Mouse (Mus musculus) embryonic facial prominence, embryonic 11.5 days (tissue): ENCODE data around the gene Clhc1. TPM values are rescaled to one million over a fixed set of nuclear protein-coding genes. Genes with fewer than 3 reads are reported as not detected.

ENCODE experiments used
- ATAC-seq: fragments of 200-750 bp; cut with Nextera tagmentation; replicated peaks from 2 replicates; pipeline ENCODE4 v1.8.0; 2017; ENCODE audit warnings: low read depth; ENCODE audit not compliant: insufficient number of reproducible peaks, low FRiP score, low TSS enrichment
- DNase-seq: peaks from one replicate; pipeline ENCODE4 v3.0.0-alpha.2; 2015; ENCODE audit warnings: low spot score
- H3K27ac ChIP-seq: fragments of 300-500 bp; sonication (generic); replicated peaks from 2 replicates; pipeline ENCODE4 v1.5.1; 2014; ENCODE audit warnings: mild to moderate bottlenecking, low read depth, low read length, control low read depth
- H3K27me3 ChIP-seq: fragments of 300-500 bp; sonication (generic); 2 replicates; pipeline ENCODE4 v1.6.1; 2014; ENCODE audit warnings: mild to moderate bottlenecking, low read length, moderate library complexity, mixed read lengths; ENCODE audit not compliant: control insufficient read depth, insufficient read depth
- H3K36me3 ChIP-seq: fragments of 300-500 bp; sonication (generic); replicated peaks from 2 replicates; pipeline ENCODE4 v1.6.1; 2014; ENCODE audit warnings: low read depth, mild to moderate bottlenecking, low read length, moderate library complexity, mixed read lengths; ENCODE audit not compliant: control insufficient read depth, insufficient read depth
- H3K4me1 ChIP-seq: fragments of 300-500 bp; sonication (generic); 2 replicates; pipeline ENCODE4 v1.6.1; 2014; ENCODE audit warnings: low read length, mixed read lengths; ENCODE audit not compliant: control insufficient read depth, insufficient read depth
- H3K4me2 ChIP-seq: fragments of 300-500 bp; sonication (generic); 2 replicates; pipeline ENCODE4 v1.6.1; 2014; ENCODE audit warnings: low read depth, mild to moderate bottlenecking, control low read depth, low read length, moderate library complexity
- H3K4me3 ChIP-seq: fragments of 300-500 bp; sonication (generic); 2 replicates; pipeline ENCODE4 v1.5.1; 2014; ENCODE audit warnings: low read depth, low read length, control low read depth
- H3K9ac ChIP-seq: fragments of 300-500 bp; sonication (generic); replicated peaks from 2 replicates; pipeline ENCODE4 v1.6.1; 2014; ENCODE audit warnings: mild to moderate bottlenecking, control low read depth, low read length
- H3K9me3 ChIP-seq: fragments of 300-500 bp; sonication (generic); replicated peaks from 2 replicates; pipeline ENCODE4 v1.6.1; 2016; ENCODE audit warnings: mild to moderate bottlenecking, low read length, inconsistent platforms, mixed read lengths; ENCODE audit not compliant: control insufficient read depth
- WGBS: fragments of 180-500 bp; shearing (Covaris S2); extraction: QIAGEN DNeasy Blood & Tissue Kit; methylation state at CpG from one replicate; pipeline ENCODE4 v1.1.7; 2014; 5-methylcytosine and 5-hydroxymethylcytosine counted together
- polyA plus RNA-seq: library from polyadenylated mRNA; unstranded; fragments of >200 nt; fragmentation: Nextera tagmentation; extraction: Ambion mirVana; gene quantifications from 2 replicates; pipeline ENCODE4 v1.2.1, GENCODE M21; 2014

The Clhc1 gene
- polyA plus RNA-seq, 1 experiment from 2014 or later: not detected

DNA sequence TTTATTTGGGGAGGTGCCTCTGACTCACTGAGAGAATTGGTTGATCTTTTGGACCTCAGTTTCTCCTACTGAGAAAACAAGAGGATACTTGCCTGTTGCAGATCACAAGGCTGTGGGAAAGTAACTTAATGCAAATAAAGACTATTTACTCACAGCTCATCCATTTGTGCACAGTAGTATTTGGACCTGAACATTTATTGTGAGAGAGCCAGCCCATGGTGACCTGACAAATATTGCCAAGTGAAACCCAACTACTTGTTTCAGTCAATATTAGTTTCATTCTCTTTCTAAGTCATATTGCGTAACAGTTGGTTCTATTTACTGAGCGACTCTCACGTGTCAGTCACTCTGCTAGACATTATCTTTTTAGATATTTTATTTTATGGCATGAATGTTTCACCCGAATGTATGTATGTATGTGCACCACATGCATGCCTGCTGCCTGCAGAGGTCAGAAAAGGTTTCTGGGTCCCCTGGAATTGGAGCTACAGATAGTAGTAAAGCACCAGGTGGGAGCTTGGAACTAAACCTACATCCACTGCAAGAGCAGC, 65.5 kb downstream of the Clhc1 start:
- no peaks in the 10 kb centered on the region for H3K27me3 ChIP-seq
- ATAC-seq (no peak), DNase-seq (no peak)
- no peak overlapping the region for H3K9ac ChIP-seq
- H3K4me1 ChIP-seq: no peaks in the 10 kb centered on the region
- H3K4me3 ChIP-seq: no peak overlapping the region
- no peak overlapping the region for H3K4me2 ChIP-seq
- 91% methylated on average over 4 of the region's 4 CpGs for WGBS
- H3K27ac ChIP-seq: no peak overlapping the region
- no peaks in the 10 kb centered on the region for H3K9me3 ChIP-seq
- H3K36me3 ChIP-seq: no peaks in the 10 kb centered on the region

DNA sequence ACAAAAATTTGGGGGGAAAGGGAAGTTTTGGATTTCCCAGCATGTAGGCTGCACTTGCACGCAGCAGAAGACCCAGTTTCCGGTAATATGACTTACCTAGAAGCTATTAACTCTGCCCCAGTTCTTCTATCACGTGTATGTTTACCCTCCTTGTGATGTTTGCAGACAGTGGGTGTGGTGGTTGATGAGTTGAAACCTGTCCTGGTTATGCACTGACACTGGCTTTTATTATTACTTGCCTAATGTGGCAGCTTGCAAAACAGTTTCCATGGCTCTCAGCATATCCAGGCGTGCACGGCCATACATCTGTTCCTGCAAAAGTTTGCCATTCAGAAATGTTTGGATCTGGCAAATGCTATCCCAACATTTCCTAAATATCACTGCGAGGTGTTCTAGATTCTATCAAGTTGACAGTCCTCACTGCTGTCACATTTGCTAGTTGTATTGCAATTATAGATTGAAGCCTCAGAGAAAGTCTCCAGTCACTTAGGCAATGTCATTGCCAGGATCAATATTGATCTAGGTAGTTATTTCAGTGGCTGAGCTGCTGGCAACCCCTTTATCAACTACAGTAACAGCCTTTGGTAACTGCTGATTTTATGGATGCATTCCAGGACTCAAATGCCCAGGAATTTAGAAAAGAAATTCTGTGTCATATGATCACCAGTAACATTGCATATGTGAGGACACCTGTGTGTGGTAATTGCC, 66.6 kb downstream of the Clhc1 start:
- DNase-seq (no peak), ATAC-seq (no peak)
- H3K4me1 ChIP-seq: no peaks in the 10 kb centered on the region
- H3K4me3 ChIP-seq: no peak overlapping the region
- no peak overlapping the region for H3K4me2 ChIP-seq
- no peak overlapping the region for H3K27ac ChIP-seq
- no peaks in the 10 kb centered on the region for H3K9me3 ChIP-seq
- no peak overlapping the region for H3K9ac ChIP-seq
- H3K27me3 ChIP-seq: no peaks in the 10 kb centered on the region
- H3K36me3 ChIP-seq: no peaks in the 10 kb centered on the region
- 77% methylated on average over 6 of the region's 6 CpGs for WGBS

DNA sequence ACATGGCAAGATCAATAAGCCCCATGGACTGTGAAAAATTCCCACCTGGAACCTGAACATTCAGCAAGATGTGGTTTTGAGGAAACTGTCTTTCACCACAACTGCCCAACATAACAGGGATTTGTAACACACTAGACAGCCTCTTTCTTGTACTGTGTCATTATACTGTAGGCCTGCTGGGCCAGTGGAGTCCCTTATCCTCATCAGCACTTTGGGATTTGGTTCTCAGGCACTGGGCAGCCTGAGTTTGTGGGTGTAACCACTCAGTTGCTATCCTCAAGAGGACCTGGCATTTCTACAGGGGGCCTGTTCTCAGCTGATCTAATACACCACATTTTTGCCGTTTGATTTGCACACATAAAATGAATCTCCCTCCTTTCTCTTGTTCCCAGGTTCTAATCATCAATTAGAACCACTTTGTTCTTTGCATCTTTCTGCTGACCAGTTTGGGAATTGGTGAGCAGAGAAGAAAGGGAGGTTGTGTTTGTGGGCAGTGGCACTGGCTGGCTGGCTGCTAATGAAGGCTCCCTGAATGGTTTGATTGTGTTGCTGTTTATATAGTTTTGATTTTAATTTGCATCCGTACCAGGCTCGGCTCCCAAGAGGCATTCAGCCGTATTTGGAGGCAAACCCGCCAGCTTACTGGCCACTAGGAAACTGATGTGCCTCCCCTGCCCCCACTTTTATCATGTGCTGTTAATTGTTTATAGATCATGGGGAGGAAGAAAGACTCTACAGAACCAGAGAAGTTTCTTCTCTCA, 74.5 kb downstream of the Clhc1 start:
- no peak overlapping the region for H3K27ac ChIP-seq
- 62% methylated on average over 5 of the region's 5 CpGs for WGBS
- H3K4me1 ChIP-seq: no peaks in the 10 kb centered on the region
- no peaks in the 10 kb centered on the region for H3K27me3 ChIP-seq
- no peak overlapping the region for H3K4me3 ChIP-seq
- H3K9ac ChIP-seq: no peak overlapping the region
- DNase-seq (no peak), ATAC-seq (no peak)
- H3K9me3 ChIP-seq: no peaks in the 10 kb centered on the region
- H3K4me2 ChIP-seq: no peak overlapping the region
- no peaks in the 10 kb centered on the region for H3K36me3 ChIP-seq

DNA sequence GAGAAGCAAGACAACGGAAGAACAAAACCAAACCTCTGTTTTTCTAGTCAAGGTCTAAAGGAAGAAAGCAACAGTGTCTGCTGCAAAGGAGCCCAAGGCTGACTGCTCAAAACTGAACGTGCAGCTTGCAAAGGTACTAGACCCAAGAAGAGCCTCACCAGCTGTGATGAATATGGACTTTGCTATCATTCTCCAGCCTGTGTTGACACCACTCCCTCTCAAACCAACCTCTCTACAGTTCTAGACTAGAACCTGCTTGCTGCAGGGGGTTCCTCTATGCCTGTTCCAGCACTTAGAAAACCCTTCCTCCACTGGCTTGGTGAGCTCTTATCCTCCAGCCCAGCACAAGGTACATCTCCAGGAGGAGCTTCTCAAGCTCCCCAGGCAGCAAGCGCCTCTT, 75.6 kb downstream of the Clhc1 start:
- no peak overlapping the region for H3K9ac ChIP-seq
- no peaks in the 10 kb centered on the region for H3K27me3 ChIP-seq
- no peaks in the 10 kb centered on the region for H3K4me1 ChIP-seq
- H3K36me3 ChIP-seq: no peaks in the 10 kb centered on the region
- WGBS: 87% methylated on average over 3 of the region's 3 CpGs
- H3K9me3 ChIP-seq: no peaks in the 10 kb centered on the region
- H3K27ac ChIP-seq: no peak overlapping the region
- no peak for ATAC-seq
- H3K4me2 ChIP-seq: no peak overlapping the region
- no peak for DNase-seq
- H3K4me3 ChIP-seq: no peak overlapping the region

DNA sequence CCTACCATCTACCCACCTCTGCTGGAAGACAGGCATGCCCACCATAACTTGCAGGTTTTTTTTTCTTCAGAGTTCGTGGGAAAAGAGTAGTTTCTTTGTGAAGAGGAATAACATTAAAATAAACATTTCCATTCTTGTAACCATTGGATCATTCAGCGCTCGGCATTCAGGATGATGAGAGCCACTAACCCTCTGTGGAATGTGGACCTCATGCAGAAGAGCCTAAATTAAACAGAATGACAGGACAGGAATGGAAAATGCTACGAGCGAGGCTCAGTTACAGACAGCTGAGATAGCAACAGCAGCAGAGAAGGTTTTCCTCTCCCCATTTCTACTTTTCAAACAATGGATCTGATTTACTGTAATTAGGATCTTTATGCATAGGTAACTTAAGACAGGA, 78.8 kb downstream of the Clhc1 start:
- 67% methylated on average over 5 of the region's 5 CpGs for WGBS
- Histone ChIP-seq H3K27me3 (no peaks in the 10 kb centered on the region), H3K4me1 (no peaks in the 10 kb centered on the region), H3K4me2 (no peak overlapping the region), H3K9ac (no peak overlapping the region), H3K4me3 (no peak overlapping the region), H3K9me3 (no peaks in the 10 kb centered on the region), H3K27ac (no peak overlapping the region), H3K36me3 (no peaks in the 10 kb centered on the region)
- no peak for ATAC-seq
- no peak for DNase-seq

DNA sequence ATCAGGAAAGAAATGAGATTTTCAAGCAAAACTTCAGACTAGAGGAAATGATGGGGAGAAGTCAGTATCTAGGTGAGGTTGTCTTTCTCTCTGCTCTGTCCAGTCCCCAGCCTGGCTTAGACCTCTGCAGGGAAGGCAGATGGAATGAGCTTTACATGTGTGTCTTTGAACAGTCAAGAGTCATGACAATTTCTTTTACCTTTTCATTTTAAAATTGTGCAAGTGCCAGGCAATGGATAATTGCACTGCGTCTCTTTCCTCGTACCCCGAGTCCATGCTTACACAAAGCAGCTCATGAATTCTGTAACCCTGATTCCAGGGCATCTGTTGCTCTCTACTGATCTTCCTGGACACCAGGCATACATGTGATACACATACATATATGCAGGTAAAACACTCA, 80.0 kb downstream of the Clhc1 start:
- no peak for DNase-seq
- Histone ChIP-seq H3K27me3 (no peaks in the 10 kb centered on the region), H3K9me3 (no peaks in the 10 kb centered on the region), H3K9ac (no peak overlapping the region), H3K27ac (no peak overlapping the region), H3K4me1 (no peaks in the 10 kb centered on the region), H3K4me2 (no peak overlapping the region), H3K36me3 (no peaks in the 10 kb centered on the region), H3K4me3 (no peak overlapping the region)
- WGBS: 90% methylated on average over 3 of the region's 3 CpGs
- no peak for ATAC-seq

Other genes with a start within 250 kb of the Clhc1 start
- gene Ccdc88a, start 174.3 kb upstream of the Clhc1 start, polyA plus RNA-seq: 41.1 and 46.6 TPM in 2 replicates
- gene Prorsd1, start 32.9 kb upstream of the Clhc1 start, polyA plus RNA-seq: 27.0 and 29.4 TPM in 2 replicates
- 32.8 and 33.0 TPM in 2 replicates for gene Mtif2, start 21.5 kb upstream of the Clhc1 start, polyA plus RNA-seq
- gene Rps27a, start 159 bp downstream of the Clhc1 start, polyA plus RNA-seq: 1,205 and 1,236 TPM in 2 replicates
- 74.6 and 75.1 TPM in 2 replicates for gene Rtn4, start 145.0 kb downstream of the Clhc1 start, polyA plus RNA-seq